Mouse (Mus musculus) lung, adult 2 months (tissue): ENCODE measurements at regions not wholly inside any gene's neighbourhood (a gene's known extent, or its start where the extent isn't known, plus 50 kb on each side); places are given as distances from the start of the nearest gene placed in this dataset.

Experiments used
- CTCF ChIP-seq: fragments of 200-500 bp; IDR thresholded peaks from 2 replicates; pipeline ENCODE4 v1.5.1; 2011; ENCODE audit warnings: mild to moderate bottlenecking, low read length, control low read depth; ENCODE audit not compliant: insufficient read depth
- POLR2A ChIP-seq: fragments of 200-500 bp; IDR thresholded peaks from 2 replicates; pipeline ENCODE4 v1.6.1; 2011; ENCODE audit warnings: low read depth, mild to moderate bottlenecking, control low read depth, low read length, borderline replicate concordance; ENCODE audit errors: extremely low read depth

GRCm38 (mm10) chr2:108812367-108812766 lies 468.2 kb upstream of the Kif18a start:
- TF ChIP-seq POLR2A (no peak), CTCF (no peak)
